Mouse (Mus musculus) central nervous system, embryonic 14 days (tissue): ENCODE data around the gene Sorcs1. TPM values are rescaled to one million over a fixed set of nuclear protein-coding genes. Genes with fewer than 3 reads are reported as not detected.

Experiments used
- polyA plus RNA-seq: library from polyadenylated mRNA; depleted of rRNA; stranded (reverse); fragments of >200 nt; gene quantifications from 2 replicates; pipeline ENCODE4 v1.2.3, GENCODE M21; 2012; rRNA removed

The Sorcs1 gene
- polyA plus RNA-seq, result 12.2 and 13.6 TPM in 2 replicates

DNA sequence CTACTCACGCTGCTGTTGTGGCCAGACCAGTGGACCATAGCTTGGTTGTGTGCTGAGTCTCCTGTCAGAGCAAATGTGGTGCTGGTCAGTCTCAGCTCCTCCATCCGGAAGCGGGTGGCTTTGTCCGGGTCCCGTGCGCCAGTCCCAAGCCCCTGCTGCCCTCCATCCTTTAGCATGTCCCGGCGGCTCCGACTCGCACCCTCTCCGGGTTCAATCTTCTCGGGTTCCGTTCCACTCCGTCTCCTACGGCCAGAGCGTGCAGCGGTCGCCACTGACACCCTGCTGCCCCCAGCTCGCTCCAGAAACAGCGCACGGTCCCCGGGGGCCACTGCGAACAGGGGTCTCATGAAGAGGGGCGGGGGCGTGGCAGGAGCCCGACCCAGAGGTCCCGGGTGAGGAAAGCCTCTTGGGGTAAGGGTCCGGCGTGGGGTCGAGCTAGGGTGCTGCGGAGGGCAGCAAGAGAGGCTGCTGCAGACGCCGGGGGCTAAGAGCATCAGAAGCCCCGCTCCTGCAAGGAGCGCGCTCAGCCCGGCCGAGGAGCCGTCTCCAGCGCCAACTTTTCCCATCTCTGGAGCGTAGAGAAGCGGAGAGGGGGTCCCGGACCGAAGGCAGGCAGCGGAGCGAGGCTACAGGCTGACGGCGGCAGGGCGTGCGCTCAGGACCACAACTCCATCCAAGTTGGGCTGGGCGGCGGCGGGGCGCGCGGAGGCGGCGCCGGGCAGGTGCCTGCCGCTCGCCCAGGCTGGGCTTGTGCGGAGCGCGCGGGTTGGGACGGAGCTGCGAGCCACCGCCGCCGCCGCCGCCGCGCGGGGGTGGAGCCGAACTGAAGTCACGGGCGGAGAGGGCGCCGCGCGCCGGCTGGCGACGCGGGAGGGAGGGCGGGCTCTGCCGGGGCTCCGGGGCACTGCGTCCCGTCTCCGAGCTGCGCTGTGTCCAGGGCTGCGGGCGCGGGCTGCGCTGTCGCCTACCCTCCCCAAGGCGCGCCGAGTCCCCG, at the start of gene Sorcs1:
Gene Sorcs1 (minus strand): TSS at position 744 of the 994 bp plus-strand sequence.

